Mouse (Mus musculus): ENCODE measurements at regions not wholly inside any gene's neighbourhood (a gene's known extent, or its start where the extent isn't known, plus 50 kb on each side); places are given as distances from the start of the nearest gene placed in this dataset.

GRCm38 (mm10) chr15:7691251-7691650 lies 119.4 kb upstream of the Gdnf start:
- DNase-seq (ENCODE audit: low spot score in 2 of 2): no peak

DNA sequence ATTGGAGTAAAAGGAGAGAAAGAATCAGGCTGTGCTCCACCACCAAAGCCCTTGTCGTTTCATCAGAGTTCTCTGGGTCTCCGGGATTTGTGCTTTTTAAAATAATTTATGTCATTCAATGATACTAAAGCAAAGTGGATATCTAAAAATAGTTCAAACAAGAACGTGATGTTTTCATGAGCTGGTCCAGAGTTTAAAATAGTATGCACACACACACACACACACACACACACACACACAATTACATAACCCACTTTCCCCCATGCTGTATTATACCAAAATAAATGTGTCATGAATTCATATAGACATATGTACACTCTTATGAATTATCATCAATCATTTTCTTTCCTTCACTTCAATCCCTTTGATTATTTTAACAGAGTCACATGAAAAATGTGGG lies 118.5 kb upstream of the Gdnf start:
- no peak for DNase-seq (ENCODE audit: low spot score in 2 of 2)

DNA sequence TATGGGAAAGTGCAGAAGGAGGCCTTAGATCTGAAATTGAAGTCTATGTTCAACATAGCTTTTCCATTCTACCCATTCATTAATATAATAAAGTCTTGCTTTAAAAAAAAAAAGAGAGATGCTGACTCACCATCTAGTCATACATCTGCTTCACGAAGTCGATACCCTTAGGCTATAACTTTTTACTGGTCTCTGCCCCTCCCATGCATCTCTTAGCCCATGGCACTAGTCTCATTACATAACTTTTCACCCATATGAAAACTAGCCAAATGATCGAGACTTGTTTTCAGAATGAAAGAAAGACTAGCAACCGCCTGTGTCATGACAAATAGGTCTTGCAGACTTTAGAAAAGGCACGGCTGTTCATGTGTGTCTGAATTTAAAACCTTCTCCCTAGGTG lies 116.6 kb upstream of the Gdnf start:
- no peak for DNase-seq (ENCODE audit: low spot score in 2 of 2)

DNA sequence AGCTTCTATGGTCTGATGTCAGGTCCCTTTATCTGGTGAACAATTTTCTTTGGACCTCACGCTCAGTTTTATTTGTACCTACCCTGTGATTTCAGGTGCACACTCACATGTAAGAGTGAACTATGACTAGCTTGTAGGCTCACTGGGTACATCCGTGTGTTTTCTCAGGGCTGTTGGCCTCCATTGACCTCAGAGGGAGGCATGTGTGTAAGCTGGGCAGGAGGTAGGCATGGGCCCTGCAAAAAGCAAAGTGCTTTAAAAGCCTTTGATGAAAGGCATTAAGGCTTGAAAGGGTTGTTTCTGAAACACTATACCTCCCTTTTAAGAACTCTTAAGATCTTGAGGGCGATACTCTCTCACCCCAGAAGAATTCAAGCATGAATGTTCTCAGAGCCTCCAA lies 112.9 kb upstream of the Gdnf start:
- DNase-seq (ENCODE audit: low spot score in 2 of 2): no peak

GRCm38 (mm10) chr15:7708836-7709235 lies 101.8 kb upstream of the Gdnf start:
- no peak for DNase-seq (ENCODE audit: low spot score in 2 of 2)

DNA sequence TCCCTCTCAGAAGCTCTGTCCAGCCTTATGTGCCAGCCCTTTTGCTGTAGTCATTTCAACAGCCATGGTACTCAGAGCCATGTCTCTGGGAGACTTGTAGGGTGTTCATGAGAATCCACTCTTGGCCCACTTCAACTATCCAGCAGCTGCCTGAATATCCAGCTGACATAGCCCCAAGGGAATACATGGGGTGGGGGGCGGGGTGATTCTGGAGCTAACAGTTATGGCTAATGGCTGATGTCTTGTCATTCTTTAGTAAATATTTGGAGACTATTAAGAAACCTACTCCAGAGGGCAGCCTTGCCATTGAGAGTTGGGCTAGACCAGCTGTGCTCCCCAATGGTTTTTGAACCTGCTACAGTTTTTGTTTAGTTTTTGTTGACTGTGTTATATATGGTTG lies 96.0 kb upstream of the Gdnf start:
- DNase-seq (ENCODE audit: low spot score in 2 of 2): no peak

DNA sequence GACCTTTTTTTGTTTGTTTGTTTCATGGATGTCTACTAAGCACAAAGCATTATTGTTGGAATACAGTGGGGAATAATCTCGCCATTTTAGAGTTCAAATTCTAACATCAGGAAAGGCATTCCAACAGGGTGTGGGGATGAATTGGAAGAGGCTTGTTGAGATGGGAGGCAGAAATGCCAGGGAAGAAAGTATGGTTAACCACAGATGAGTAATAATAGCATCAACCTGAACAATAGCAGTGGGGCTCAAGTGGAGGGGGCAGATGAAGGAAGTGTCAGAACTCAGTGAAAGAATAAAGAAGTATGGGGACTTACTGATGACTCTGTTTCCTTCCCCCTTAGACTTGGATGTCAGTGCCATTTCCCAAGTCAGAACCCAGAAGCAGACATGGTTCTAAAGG lies 94.5 kb upstream of the Gdnf start:
- DNase-seq (ENCODE audit: low spot score in 2 of 2): no peak

DNA sequence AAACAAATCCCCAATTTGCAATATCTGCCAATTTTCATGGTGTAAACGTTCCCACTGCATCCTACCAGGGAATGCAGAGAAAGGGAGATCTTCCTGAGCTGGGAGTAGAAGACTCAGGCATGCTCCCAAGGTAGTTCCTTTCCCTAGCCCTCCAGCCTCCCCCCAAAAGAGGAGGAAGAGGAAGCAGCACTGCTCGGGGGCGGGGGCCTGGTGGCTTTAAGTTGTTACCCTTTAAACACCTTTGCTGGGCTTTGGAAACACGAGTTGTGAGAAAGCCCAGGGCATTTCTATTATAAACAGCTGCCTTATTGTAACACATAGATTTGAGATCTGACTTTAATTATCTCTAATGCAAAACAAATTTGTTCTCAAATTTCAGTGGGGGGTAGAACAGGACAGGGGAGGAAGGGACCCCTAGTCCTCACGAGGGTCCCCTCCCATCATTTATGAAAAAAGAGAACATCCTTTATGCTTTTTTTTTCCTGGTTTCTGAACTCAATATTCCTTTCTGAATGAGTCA lies 87.4 kb upstream of the Gdnf start:
- no peak for DNase-seq (ENCODE audit: low spot score in 2 of 2)

GRCm38 (mm10) chr15:7723770-7724169 lies 86.9 kb upstream of the Gdnf start:
- no peak for DNase-seq (ENCODE audit: low spot score in 2 of 2)

GRCm38 (mm10) chr15:7725505-7725904 lies 85.1 kb upstream of the Gdnf start:
- no peak for DNase-seq (ENCODE audit: low spot score in 2 of 2)

DNA sequence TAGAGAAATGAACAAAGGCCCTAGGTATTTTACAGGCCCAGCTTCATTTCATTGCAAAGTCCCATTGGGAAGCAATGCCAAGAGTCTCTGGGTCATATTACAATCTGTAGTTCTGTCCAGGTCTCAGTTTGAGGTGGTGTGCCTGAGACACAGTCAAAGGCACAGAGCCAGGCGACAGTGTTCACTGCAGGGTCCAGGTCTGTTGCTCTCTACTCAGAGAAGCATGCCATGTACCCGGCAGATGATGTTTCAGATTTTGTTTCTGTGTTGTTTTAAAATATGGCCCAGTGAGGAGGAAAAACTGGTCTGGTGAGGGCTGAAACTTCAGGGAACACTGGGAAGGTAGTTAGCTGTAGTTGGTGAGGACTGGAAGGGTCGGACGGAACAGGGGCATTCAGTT lies 63.1 kb upstream of the Gdnf start:
- DNase-seq (ENCODE audit: low spot score in 2 of 2): no peak

DNA sequence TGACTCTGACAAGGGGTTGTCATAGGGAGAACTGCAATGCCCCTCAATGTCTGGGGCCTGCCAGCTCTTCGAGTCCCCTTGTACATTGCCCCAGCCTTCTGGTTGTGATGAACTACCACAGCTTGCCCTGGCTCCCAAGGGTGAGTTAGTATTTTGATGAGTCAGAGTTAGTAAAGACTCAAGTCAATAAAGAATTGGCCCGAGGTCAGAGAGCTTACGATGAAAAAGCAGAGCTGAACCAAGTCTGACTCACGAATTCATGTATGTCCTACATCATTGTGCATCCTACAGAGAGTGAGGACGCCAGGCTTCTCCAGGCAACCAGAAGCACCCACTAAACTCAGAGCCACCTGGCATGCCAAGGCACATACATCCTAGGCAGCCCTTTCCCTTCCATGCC lies 60.2 kb upstream of the Gdnf start:
- no peak for DNase-seq (ENCODE audit: low spot score in 2 of 2)
